Mouse (Mus musculus) kidney, adult 18-20 months (tissue): Measurements from ENCODE around the gene Gstm5.
"Not testable (repeated sequence)": the region's sequence is repeated elsewhere in the genome, so short reads cannot be mapped to it uniquely, and the experiment has no call there.

ENCODE experiments used
- DNase-seq: peaks from one replicate; pipeline ENCODE4 v3.0.0; 2021

Gene Gstm5

GRCm38 (mm10) chr3:107895720-107896569 lies at the start of gene Gstm5:
Gene Gstm5, plus strand, starts transcription at chr3:107895821.
- peak; percentile 83 for DNase-seq

GRCm38 (mm10) chr3:107846175-107846574 lies 49.4 kb upstream of the Gstm5 start:
- no peak for DNase-seq

- DNase-seq, result no peak
These were observed 48.8 kb upstream of the Gstm5 start for GRCm38 (mm10) chr3:107846835-107847234.

GRCm38 (mm10) chr3:107848126-107848525 lies 47.5 kb upstream of the Gstm5 start:
- no peak for DNase-seq

- no peak for DNase-seq
These were observed 46.5 kb upstream of the Gstm5 start for GRCm38 (mm10) chr3:107849000-107849692.

GRCm38 (mm10) chr3:107849693-107850031 lies 46.0 kb upstream of the Gstm5 start:
- no peak for DNase-seq

- DNase-seq, result peak; percentile 62
These were observed 45.1 kb upstream of the Gstm5 start for GRCm38 (mm10) chr3:107850418-107851031.

GRCm38 (mm10) chr3:107852786-107853185 lies 42.8 kb upstream of the Gstm5 start:
- DNase-seq, result no peak

- DNase-seq, result no peak
These were observed 42.1 kb upstream of the Gstm5 start for GRCm38 (mm10) chr3:107853232-107854181.

- no peak for DNase-seq
These were observed 40.3 kb upstream of the Gstm5 start for GRCm38 (mm10) chr3:107855368-107855767.

GRCm38 (mm10) chr3:107857646-107858045 lies 38.0 kb upstream of the Gstm5 start:
- DNase-seq, result no peak

GRCm38 (mm10) chr3:107861483-107861882 lies 34.1 kb upstream of the Gstm5 start:
- DNase-seq, result not testable (repeated sequence)

GRCm38 (mm10) chr3:107862471-107862870 lies 33.1 kb upstream of the Gstm5 start:
- DNase-seq, result no peak

GRCm38 (mm10) chr3:107863471-107863870 lies 32.1 kb upstream of the Gstm5 start:
- DNase-seq, result no peak

- peak; percentile 93 for DNase-seq
These were observed 31.6 kb upstream of the Gstm5 start for GRCm38 (mm10) chr3:107863898-107864603.

- DNase-seq, result no peak
These were observed 30.1 kb upstream of the Gstm5 start for GRCm38 (mm10) chr3:107865364-107866091.

- DNase-seq, result peak; percentile 91
These were observed 28.5 kb upstream of the Gstm5 start for GRCm38 (mm10) chr3:107867086-107867485.

GRCm38 (mm10) chr3:107868452-107868851 lies 27.2 kb upstream of the Gstm5 start:
- DNase-seq, result no peak

GRCm38 (mm10) chr3:107869097-107869496 lies 26.5 kb upstream of the Gstm5 start:
- DNase-seq, result no peak

- DNase-seq, result peak; percentile 37
These were observed 25.7 kb upstream of the Gstm5 start for GRCm38 (mm10) chr3:107869925-107870324.
